Mouse (Mus musculus) cerebellum, adult 2 months (tissue): ENCODE data around the gene Cox7a2l. TPM values are rescaled to one million over a fixed set of nuclear protein-coding genes. Genes with fewer than 3 reads are reported as not detected.

Experiments used
- DNase-seq, 2 experiments: peaks; one replicate each; pipeline ENCODE4 v3.0.0; 2021
- H3K27ac ChIP-seq: fragments of 200-500 bp; 2 replicates; pipeline ENCODE4 v1.5.1; 2012; ENCODE audit warnings: low read length, control low read depth, inconsistent platforms; ENCODE audit not compliant: insufficient read depth
- H3K27me3 ChIP-seq: fragments of 200-500 bp; 2 replicates; pipeline ENCODE4 v1.6.1; 2012; ENCODE audit warnings: inconsistent platforms, mild to moderate bottlenecking, low read length, moderate library complexity; ENCODE audit not compliant: control insufficient read depth, insufficient read depth
- H3K4me1 ChIP-seq: fragments of 200-500 bp; 2 replicates; pipeline ENCODE4 v1.6.1; 2011; ENCODE audit warnings: low read length; ENCODE audit not compliant: control insufficient read depth, insufficient read depth
- H3K4me3 ChIP-seq: fragments of 200-500 bp; replicated peaks from 2 replicates; pipeline ENCODE3; 2011; ENCODE audit warnings: mild to moderate bottlenecking, low read depth, low read length, control low read depth; ENCODE audit not compliant: insufficient read depth
- CTCF ChIP-seq: fragments of 200-500 bp; IDR thresholded peaks from 2 replicates; pipeline ENCODE4 v1.5.1; 2011; ENCODE audit warnings: low read depth, mild to moderate bottlenecking, control low read depth, low read length, moderate library complexity, borderline replicate concordance; ENCODE audit not compliant: insufficient read depth
- POLR2A ChIP-seq: fragments of 200-500 bp; IDR thresholded peaks from 2 replicates; pipeline ENCODE4 v1.6.1; 2011; ENCODE audit warnings: low read length, control low read depth, borderline replicate concordance; ENCODE audit not compliant: insufficient read depth
- WGBS: fragments of 180-500 bp; shearing (Covaris S2); methylation state at CpG from one replicate; pipeline ENCODE4 v1.1.7; 2018; 5-methylcytosine and 5-hydroxymethylcytosine counted together
- polyA plus RNA-seq: library from polyadenylated mRNA; depleted of rRNA; stranded (reverse); fragments of >200 nt; gene quantifications from 2 replicates; pipeline ENCODE4 v1.2.3, GENCODE M21; 2012

Cox7a2l gene
- polyA plus RNA-seq, 1 experiment = 280 TPM

DNA sequence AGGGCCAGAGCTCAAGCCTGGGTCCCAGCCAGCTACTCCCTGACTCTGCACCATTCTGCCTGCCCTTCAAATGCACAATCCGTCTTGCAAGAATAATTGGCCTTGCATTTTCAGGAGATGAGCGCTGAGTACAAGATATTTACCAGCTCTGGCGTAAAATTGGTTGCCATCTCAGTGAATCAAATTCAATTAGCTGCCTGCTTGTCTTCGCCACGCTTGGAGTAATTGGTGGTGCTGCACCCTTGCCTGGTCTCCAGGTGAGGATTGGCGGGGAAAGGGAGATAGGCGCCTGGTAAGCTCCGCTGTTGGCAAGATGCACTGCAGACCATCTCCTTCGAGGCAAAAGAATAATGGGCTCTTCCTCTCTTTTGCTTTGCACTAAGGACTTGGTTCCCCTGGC is 21.0 kb upstream of the Cox7a2l start:
- H3K27ac ChIP-seq = no peak overlapping the region
- TF ChIP-seq CTCF (no peak), POLR2A (no peak)
- WGBS = 29% methylated on average over 9 of the region's 9 CpGs

DNA sequence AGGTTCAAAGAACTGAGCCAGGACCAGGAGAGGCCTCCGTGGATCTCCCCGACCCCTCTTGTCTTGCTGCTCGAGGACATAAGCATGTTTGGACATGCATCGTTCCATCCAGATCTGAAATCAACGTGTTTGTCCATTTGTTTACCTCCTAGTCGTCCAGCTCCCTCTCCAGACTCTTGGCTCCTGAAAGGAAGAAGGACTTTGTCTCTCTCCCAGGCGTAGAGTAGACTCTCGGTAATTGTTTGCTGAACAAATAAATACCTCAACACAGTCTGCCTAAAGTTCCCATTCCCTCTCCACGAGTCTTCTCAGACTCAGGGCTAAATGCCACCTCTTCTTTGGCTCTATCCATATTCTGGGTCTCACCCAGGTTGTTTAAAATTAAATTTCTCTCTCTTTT is 16.0 kb upstream of the Cox7a2l start:
- no peak overlapping the region for H3K27ac ChIP-seq
- DNase-seq = no peak
- no peaks in the 10 kb centered on the region for H3K27me3 ChIP-seq
- no peak overlapping the region for H3K4me3 ChIP-seq
- no peak for TF ChIP-seq CTCF
- no peak for TF ChIP-seq POLR2A
- 75% methylated on average over 9 of the region's 9 CpGs for WGBS
- no peaks in the 10 kb centered on the region for H3K4me1 ChIP-seq

More for the DNA sequence above, 21.0 kb upstream of the Cox7a2l start:
- no peaks in the 10 kb centered on the region for H3K27me3 ChIP-seq
- DNase-seq = no peak
- H3K4me3 ChIP-seq = no peak overlapping the region
- H3K4me1 ChIP-seq = no peaks in the 10 kb centered on the region

DNA sequence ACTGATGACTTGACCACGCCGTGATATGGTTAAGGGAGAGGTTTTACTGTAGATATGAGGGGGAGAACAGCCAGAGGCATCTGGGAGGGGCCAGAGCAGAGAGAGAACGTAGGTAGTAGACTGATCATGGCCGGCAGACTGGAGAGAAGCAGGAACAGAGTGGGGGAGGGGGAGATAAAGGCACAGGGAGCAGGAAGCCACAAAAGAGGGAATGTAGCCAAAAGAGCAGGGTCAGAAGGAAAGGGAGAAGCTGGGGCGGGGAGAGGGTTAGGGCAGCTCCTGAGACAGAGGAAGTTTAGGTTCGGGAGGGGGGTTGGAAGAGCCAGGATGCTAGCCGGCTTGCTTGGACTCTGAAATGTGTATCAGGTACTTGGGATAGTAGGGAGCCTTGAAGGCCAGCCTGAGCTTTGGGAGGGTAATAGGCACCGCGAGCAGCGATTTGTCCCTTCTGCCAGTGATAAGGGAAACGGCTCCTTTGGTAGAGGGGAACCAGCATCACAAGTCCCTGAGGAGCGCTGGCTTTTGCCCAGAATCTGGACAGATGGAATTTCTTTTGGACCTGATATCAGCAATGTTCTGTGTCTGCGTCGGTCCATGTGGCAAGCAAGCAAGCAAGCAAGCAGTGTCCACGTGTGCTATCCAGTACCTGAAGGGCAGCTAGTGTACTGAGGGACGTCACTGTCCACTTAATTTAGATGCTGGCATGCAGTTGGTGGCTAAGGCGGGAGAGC is 10.7 kb upstream of the Cox7a2l start:
- no peak overlapping the region for H3K4me3 ChIP-seq
- no peak overlapping the region for H3K27ac ChIP-seq
- no peaks in the 10 kb centered on the region for H3K27me3 ChIP-seq
- H3K4me1 ChIP-seq = no peaks in the 10 kb centered on the region
- no peak for DNase-seq
- TF ChIP-seq CTCF (no peak), POLR2A (no peak)
- 17% methylated on average over 17 of the region's 17 CpGs for WGBS

GRCm38 (mm10) chr17:83526624-83527532 is 9.7 kb upstream of the Cox7a2l start:
- H3K4me3 ChIP-seq = no peak overlapping the region
- 63% methylated on average over 13 of the region's 13 CpGs for WGBS
- TF ChIP-seq POLR2A (no peak), CTCF (no peak)
- H3K4me1 ChIP-seq = no peaks in the 10 kb centered on the region
- no peak overlapping the region for H3K27ac ChIP-seq
- no peak for DNase-seq
- H3K27me3 ChIP-seq = no peaks in the 10 kb centered on the region

DNA sequence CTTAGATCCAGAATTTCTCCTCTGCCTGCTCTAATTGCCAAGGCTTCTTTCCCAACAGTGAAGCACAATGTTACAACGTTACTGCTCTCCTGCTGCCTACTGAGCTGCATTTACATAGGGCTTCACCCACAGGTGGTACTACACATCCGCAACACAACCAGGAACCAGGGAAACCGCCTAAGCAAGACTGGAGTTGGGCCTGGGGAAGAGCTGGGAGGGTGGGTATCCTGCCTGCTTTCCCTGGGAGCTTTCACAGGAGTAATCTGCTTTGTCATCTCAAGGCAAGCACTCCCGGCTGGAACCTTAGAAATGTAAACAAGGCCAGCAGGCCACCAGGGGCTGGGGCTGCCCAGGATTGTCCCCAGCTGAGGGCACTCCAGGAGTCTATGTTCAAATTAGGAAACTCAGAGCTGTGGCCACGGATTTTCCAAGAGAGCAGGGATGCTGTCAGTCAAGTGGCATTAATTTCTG is 9.0 kb upstream of the Cox7a2l start:
- WGBS = 30% methylated on average over 5 of the region's 5 CpGs
- no peaks in the 10 kb centered on the region for H3K4me1 ChIP-seq
- H3K27ac ChIP-seq = no peak overlapping the region
- no peak for TF ChIP-seq CTCF
- TF ChIP-seq POLR2A = no peak
- DNase-seq = no peak
- no peak overlapping the region for H3K4me3 ChIP-seq
- H3K27me3 ChIP-seq = no peaks in the 10 kb centered on the region

DNA sequence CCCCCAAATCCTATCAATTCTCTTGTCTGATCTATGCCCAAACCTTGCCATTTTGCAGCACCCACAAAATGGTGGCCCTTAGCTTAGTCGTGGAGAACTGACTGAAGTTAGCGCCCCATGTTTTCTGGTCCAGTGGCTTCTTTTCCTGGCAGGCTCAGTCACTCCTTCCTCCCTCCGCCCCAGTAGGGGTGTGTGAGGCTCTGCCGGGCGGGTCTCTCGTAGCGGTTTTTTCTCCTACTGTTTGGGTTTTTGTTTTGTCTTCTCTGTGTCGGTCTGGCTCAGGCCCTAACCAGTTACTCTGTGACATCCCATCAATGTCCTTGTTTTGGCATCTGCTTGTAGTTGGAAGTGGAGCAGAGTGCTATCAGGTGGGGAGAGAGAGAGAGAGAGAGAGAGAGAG is 8.5 kb upstream of the Cox7a2l start:
- WGBS = 17% methylated on average over 8 of the region's 8 CpGs
- no peak overlapping the region for H3K27ac ChIP-seq
- H3K4me1 ChIP-seq = no peaks in the 10 kb centered on the region

GRCm38 (mm10) chr17:83524753-83525152 is 7.6 kb upstream of the Cox7a2l start:
- no peak for TF ChIP-seq POLR2A
- no peak for TF ChIP-seq CTCF
- Histone ChIP-seq H3K27me3 (no peaks in the 10 kb centered on the region), H3K4me3 (no peak overlapping the region), H3K27ac (no peak overlapping the region), H3K4me1 (no peaks in the 10 kb centered on the region)
- DNase-seq = no peak
- WGBS = 62% methylated on average over 7 of the region's 7 CpGs

More for the DNA sequence above, 8.5 kb upstream of the Cox7a2l start:
- TF ChIP-seq CTCF = no peak
- TF ChIP-seq POLR2A = no peak
- DNase-seq = no peak
- Histone ChIP-seq H3K27me3 (no peaks in the 10 kb centered on the region), H3K4me3 (no peak overlapping the region)
